Mouse (Mus musculus) embryo, embryonic 11.5 days (tissue): Measurements from ENCODE around the gene Gas1.
A peak's percentile ranks its signal among the peaks of the same experiment; 100 is the strongest.

Source experiments
- DNase-seq: peaks from one replicate; pipeline ENCODE4 v3.0.0-alpha.2; 2012; ENCODE audit warnings: low read depth, low spot score

The Gas1 gene

GRCm38 (mm10) chr13:60177106-60177796 lies at the start of gene Gas1:
Gene Gas1, minus strand, starts transcription at chr13:60177365.
- peak; percentile 93 for DNase-seq

GRCm38 (mm10) chr13:60226251-60226836 lies 49.2 kb upstream of the Gas1 start:
- peak; percentile 61 for DNase-seq

GRCm38 (mm10) chr13:60225736-60226135 lies 48.6 kb upstream of the Gas1 start:
- no peak for DNase-seq

- no peak for DNase-seq
Observed at GRCm38 (mm10) chr13:60225276-60225675, 48.1 kb upstream of the Gas1 start.

GRCm38 (mm10) chr13:60223797-60224196 lies 46.6 kb upstream of the Gas1 start:
- DNase-seq, result peak; percentile 35

- DNase-seq, result no peak
Observed at GRCm38 (mm10) chr13:60222336-60222735, 45.2 kb upstream of the Gas1 start.

- no peak for DNase-seq
Observed at GRCm38 (mm10) chr13:60213896-60214295, 36.7 kb upstream of the Gas1 start.

GRCm38 (mm10) chr13:60207135-60207601 lies 30.0 kb upstream of the Gas1 start:
- DNase-seq, result no peak

GRCm38 (mm10) chr13:60204746-60205145 lies 27.6 kb upstream of the Gas1 start:
- no peak for DNase-seq

- DNase-seq, result no peak
Observed at GRCm38 (mm10) chr13:60193273-60193672, 16.1 kb upstream of the Gas1 start.

- DNase-seq, result no peak
Observed at GRCm38 (mm10) chr13:60189923-60190322, 12.8 kb upstream of the Gas1 start.

GRCm38 (mm10) chr13:60188952-60189351 lies 11.8 kb upstream of the Gas1 start:
- DNase-seq, result no peak

GRCm38 (mm10) chr13:60187276-60187675 lies 10.1 kb upstream of the Gas1 start:
- DNase-seq, result no peak

- DNase-seq, result no peak
Observed at GRCm38 (mm10) chr13:60182346-60182745, 5.2 kb upstream of the Gas1 start.

- DNase-seq, result no peak
Observed at GRCm38 (mm10) chr13:60179641-60180040, 2.5 kb upstream of the Gas1 start.

- DNase-seq, result peak; percentile 92
Observed at GRCm38 (mm10) chr13:60178416-60178815, 1.3 kb upstream of the Gas1 start.

GRCm38 (mm10) chr13:60177797-60178110 lies 589 bp upstream of the Gas1 start:
- no peak for DNase-seq

- DNase-seq, result no peak
Observed at GRCm38 (mm10) chr13:60176776-60177105, 424 bp downstream of the Gas1 start.

- DNase-seq, result peak; percentile 42
Observed at GRCm38 (mm10) chr13:60176136-60176775, 909 bp downstream of the Gas1 start.

- peak; percentile 13 for DNase-seq
Observed at GRCm38 (mm10) chr13:60175490-60176135, 1.6 kb downstream of the Gas1 start.

- no peak for DNase-seq
Observed at GRCm38 (mm10) chr13:60174953-60175352, 2.2 kb downstream of the Gas1 start.
